Mouse (Mus musculus): ENCODE results near the gene Lin54. TPM values are rescaled to one million over a fixed set of nuclear protein-coding genes. Genes with fewer than 3 reads are reported as not detected.

The Lin54 gene
- polyA plus RNA-seq, 1 experiment from 2014 or later, result 14.8 TPM

DNA sequence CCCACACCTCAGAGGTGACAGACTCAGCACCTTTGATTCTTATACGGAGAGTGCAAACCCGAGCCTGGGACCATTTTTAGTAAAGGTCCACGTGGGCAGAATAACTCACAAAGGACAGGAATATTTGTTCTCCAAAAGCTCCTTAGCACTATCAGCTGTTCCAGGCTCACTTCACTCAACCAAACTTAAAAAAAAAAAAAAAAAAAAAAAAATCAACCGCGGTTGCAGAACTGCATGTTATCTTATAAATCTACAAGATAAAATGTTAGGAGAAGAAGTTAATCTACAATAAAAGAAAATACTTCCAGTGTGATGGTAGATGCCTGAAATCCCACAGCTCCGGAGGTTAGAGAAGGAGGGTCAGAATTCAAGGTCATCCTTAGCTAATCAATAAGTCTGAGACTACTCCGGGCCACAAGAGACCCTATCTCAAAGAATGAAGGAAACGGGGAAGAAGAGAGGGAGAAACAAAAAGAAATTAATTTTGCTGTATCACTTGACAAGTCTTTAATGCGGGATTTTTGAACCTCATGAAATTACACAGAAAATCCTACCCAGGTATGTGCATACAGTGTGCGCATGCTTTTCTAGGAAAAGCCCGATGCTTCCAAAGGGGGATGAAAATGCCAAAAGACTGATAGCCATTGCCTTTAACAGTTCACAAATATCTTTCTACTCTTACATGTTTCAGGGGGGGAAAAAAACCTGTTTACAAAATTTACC is 85.8 kb downstream of the Lin54 start:
- peaks cover 15% of the 10 kb centered on the region for H3K4me1 ChIP-seq
- ATAC-seq (ENCODE audit: low FRiP score, low read depth), result no peak
- no peaks in the 10 kb centered on the region for H3K9me3 ChIP-seq
- no peak overlapping the region for H3K4me3 ChIP-seq
- 72% methylated on average over 11 of the region's 11 CpGs for WGBS
- H3K27ac ChIP-seq, result no peak overlapping the region
- H3K9ac ChIP-seq, result 0 out of 2 replicates have a peak overlapping the region, but pooled peaks have one; percentile 21
- peaks cover 17% of the 10 kb centered on the region for H3K36me3 ChIP-seq
- peak overlapping the region; percentile 69 for H3K4me2 ChIP-seq (replicated peaks)
- H3K27me3 ChIP-seq (replicated peaks), result no peaks in the 10 kb centered on the region

DNA sequence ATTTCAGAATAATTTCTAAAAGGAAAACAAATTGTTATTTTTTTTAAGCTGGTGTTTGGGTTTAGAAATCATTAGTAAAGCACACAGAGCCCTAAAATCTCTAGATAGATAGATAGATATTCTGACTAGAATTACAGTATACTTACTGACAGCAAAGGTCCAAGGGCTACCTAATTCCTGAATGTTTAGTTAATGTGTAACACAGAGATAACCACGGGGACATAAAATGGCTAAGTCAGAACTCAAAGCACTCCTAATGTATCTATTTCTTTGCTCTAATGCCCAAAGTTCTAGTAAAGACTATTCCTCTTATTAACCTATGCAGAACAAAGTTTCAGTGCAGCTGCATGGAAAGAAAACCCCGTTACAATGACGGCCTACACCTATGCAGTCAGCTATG is 87.6 kb downstream of the Lin54 start:
- no peak overlapping the region for H3K4me3 ChIP-seq
- H3K4me2 ChIP-seq (replicated peaks), result no peak overlapping the region
- WGBS, result 82% methylated on average over 3 of the region's 3 CpGs
- H3K9ac ChIP-seq, result no peak overlapping the region
- H3K36me3 ChIP-seq, result no peaks in the 10 kb centered on the region
- H3K27ac ChIP-seq, result no peak overlapping the region
- H3K27me3 ChIP-seq (replicated peaks), result no peaks in the 10 kb centered on the region
- H3K4me1 ChIP-seq, result peaks cover 15% of the 10 kb centered on the region
- H3K9me3 ChIP-seq, result no peaks in the 10 kb centered on the region
- ATAC-seq (ENCODE audit: low FRiP score, low read depth), result no peak

- peaks cover 15% of the 10 kb centered on the region; the same call in 1 of the 2 replicates for H3K36me3 ChIP-seq
- H3K27me3 ChIP-seq (replicated peaks), result no peaks in the 10 kb centered on the region
- H3K27ac ChIP-seq, result no peak overlapping the region
- no peak overlapping the region for H3K9ac ChIP-seq
- H3K4me1 ChIP-seq, result peaks cover 11% of the 10 kb centered on the region
- no peak overlapping the region for H3K4me3 ChIP-seq
- 89% methylated on average over 5 of the region's 5 CpGs for WGBS
- H3K9me3 ChIP-seq, result no peaks in the 10 kb centered on the region
- H3K4me2 ChIP-seq (replicated peaks), result no peak overlapping the region
- no peak for ATAC-seq (ENCODE audit: low FRiP score, low read depth)
Measured at GRCm38 (mm10) chr5:100410281-100410680, 90.2 kb downstream of the Lin54 start.

DNA sequence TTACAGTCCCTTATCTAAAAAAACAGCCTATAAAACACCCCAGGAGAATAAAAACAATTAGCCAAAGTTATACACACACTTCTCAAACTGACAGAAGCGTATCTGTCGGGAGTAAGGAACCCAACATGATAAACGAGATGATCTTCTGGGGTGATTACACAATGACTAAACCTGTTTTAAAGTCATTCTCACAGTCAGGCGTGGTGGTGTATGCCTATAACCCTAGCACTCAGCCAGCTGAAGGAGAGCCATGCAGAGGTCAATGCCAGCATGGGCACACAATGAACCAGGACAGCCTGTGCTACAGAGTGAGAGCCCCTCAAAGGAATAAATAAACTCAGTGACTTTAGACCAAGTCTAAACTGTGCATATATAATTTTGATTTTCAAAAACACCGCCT is 92.0 kb downstream of the Lin54 start:
- H3K4me1 ChIP-seq, result peaks cover 2% of the 10 kb centered on the region; the same call in 1 of the 2 replicates
- H3K4me2 ChIP-seq (replicated peaks), result no peak overlapping the region
- H3K9me3 ChIP-seq, result no peaks in the 10 kb centered on the region
- H3K4me3 ChIP-seq, result no peak overlapping the region
- no peak overlapping the region for H3K9ac ChIP-seq
- H3K27me3 ChIP-seq (replicated peaks), result no peaks in the 10 kb centered on the region
- WGBS, result 84% methylated on average over 5 of the region's 5 CpGs
- ATAC-seq (ENCODE audit: low FRiP score, low read depth), result no peak
- peaks cover 27% of the 10 kb centered on the region for H3K36me3 ChIP-seq
- no peak overlapping the region for H3K27ac ChIP-seq

GRCm38 (mm10) chr5:100396753-100397152 is 103.7 kb downstream of the Lin54 start:
- ATAC-seq (ENCODE audit: low FRiP score, low read depth), result no peak
- Histone ChIP-seq H3K9ac (no peak overlapping the region), H3K4me1 (no peaks in the 10 kb centered on the region), H3K9me3 (no peaks in the 10 kb centered on the region), H3K27ac (no peak overlapping the region), H3K36me3 (peaks cover 75% of the 10 kb centered on the region), H3K4me2 (replicated peaks) (no peak overlapping the region), H3K4me3 (no peak overlapping the region), H3K27me3 (replicated peaks) (no peaks in the 10 kb centered on the region)
- 96% methylated on average over 3 of the region's 3 CpGs for WGBS

DNA sequence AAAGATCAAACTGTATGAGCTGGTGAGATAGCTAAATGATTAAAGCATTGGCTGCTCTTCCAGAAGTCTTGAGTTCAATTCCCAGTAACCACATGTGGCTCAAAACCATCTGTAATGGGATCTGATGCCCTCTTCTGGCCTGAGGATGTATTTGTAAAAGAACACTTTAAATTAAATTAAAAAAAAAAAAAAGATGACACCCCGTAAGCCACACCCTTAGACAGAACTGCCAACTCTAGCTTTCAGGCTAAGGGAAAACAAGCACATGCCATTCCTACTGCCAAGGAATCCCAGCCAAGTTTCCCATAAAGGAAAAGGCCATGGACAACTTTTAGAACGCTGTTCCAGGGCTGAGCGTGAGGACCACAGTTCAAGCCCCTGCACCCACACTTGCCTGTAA is 106.8 kb downstream of the Lin54 start:
- H3K9ac ChIP-seq, result no peak overlapping the region
- no peaks in the 10 kb centered on the region for H3K27me3 ChIP-seq (replicated peaks)
- WGBS, result 92% methylated on average over 3 of the region's 3 CpGs
- H3K4me2 ChIP-seq (replicated peaks), result no peak overlapping the region
- no peak overlapping the region for H3K4me3 ChIP-seq
- no peak overlapping the region for H3K27ac ChIP-seq
- H3K36me3 ChIP-seq, result peaks cover 81% of the 10 kb centered on the region
- no peaks in the 10 kb centered on the region for H3K9me3 ChIP-seq
- no peaks in the 10 kb centered on the region for H3K4me1 ChIP-seq
- no peak for ATAC-seq (ENCODE audit: low FRiP score, low read depth)

DNA sequence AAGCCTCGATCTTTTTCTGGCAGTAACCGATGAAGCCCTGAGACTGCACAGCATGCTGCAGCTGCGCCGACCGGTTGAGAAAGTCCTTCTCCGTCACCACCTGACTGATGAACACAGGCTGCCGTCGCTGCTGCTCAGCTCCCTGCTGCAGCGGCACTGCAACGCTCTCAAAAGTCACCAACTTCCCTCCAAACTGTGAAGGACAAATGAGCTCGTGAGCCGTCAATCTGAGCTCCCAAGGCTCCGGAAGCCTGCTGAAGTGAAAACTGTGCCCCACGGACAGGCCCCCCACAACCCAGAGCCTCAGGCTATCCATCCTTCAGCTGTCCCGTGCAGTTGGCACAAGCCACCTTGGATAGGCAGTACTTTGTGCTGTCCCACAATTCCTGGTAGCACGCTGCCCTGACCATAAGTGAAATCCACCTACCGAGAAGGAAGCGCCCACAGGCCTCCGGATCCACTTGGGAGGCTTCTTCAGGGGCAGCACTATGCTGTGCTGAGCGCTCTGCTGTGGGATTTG is 107.9 kb downstream of the Lin54 start:
- no peak overlapping the region for H3K4me2 ChIP-seq (replicated peaks)
- no peaks in the 10 kb centered on the region for H3K27me3 ChIP-seq (replicated peaks)
- H3K4me1 ChIP-seq, result no peaks in the 10 kb centered on the region
- no peak overlapping the region for H3K9ac ChIP-seq
- WGBS, result 93% methylated on average over 20 of the region's 20 CpGs
- H3K4me3 ChIP-seq, result no peak overlapping the region
- H3K27ac ChIP-seq, result no peak overlapping the region
- ATAC-seq (ENCODE audit: low FRiP score, low read depth), result no peak
- peaks cover 77% of the 10 kb centered on the region for H3K36me3 ChIP-seq
- H3K9me3 ChIP-seq, result no peaks in the 10 kb centered on the region

Small RNA genes lying within 50 kb of the gene (microRNA-seq; reads per million reads assigned to microRNA genes)
- not detected for gene Gm23222

Other genes starting within 250 kb of the Lin54 start
- gene Sec31a, start 84.4 kb downstream of the Lin54 start, polyA plus RNA-seq (2016; fragmentation: Nextera tagmentation; extraction: Ambion mirVana), result 108 and 112 TPM in 2 replicates
- gene Cops4, start 17.7 kb upstream of the Lin54 start, polyA plus RNA-seq (2016; fragmentation: Nextera tagmentation; extraction: Ambion mirVana), result 184 and 197 TPM in 2 replicates
- gene Plac8, start 71.6 kb upstream of the Lin54 start, polyA plus RNA-seq (2016; fragmentation: Nextera tagmentation; extraction: Ambion mirVana), result 1.2 and 1.9 TPM in 2 replicates
- 47.5 and 52.5 TPM in 2 replicates for gene Coq2, start 174.5 kb upstream of the Lin54 start, polyA plus RNA-seq (2016; fragmentation: Nextera tagmentation; extraction: Ambion mirVana)
- gene Hpse, start 219.1 kb upstream of the Lin54 start, polyA plus RNA-seq (2016; fragmentation: Nextera tagmentation; extraction: Ambion mirVana), result 0.95 and 1.7 TPM in 2 replicates

All from neural tube, embryonic 12.5 days (tissue).